Mouse (Mus musculus): ENCODE measurements at regions not wholly inside any gene's neighbourhood (a gene's known extent, or its start where the extent isn't known, plus 50 kb on each side); places are given as distances from the start of the nearest gene placed in this dataset.

- DNase-seq (ENCODE audit: low spot score in 2 of 2), result no peak
Measured at GRCm38 (mm10) chr2:34042336-34042735, 154.6 kb upstream of the Mvb12b start.

GRCm38 (mm10) chr2:34038982-34039381, 151.2 kb upstream of the Mvb12b start:
- no peak for DNase-seq (ENCODE audit: low spot score in 2 of 2)

GRCm38 (mm10) chr2:34033212-34033611, 145.5 kb upstream of the Mvb12b start:
- DNase-seq (ENCODE audit: low spot score in 2 of 2), result no peak

GRCm38 (mm10) chr2:34031421-34031820, 143.7 kb upstream of the Mvb12b start:
- DNase-seq (ENCODE audit: low spot score in 2 of 2), result no peak

- no peak for DNase-seq (ENCODE audit: low spot score in 2 of 2)
Measured at GRCm38 (mm10) chr2:34031001-34031412, 143.3 kb upstream of the Mvb12b start.

GRCm38 (mm10) chr2:34027445-34027844, 139.7 kb upstream of the Mvb12b start:
- DNase-seq (ENCODE audit: low spot score in 2 of 2), result no peak

GRCm38 (mm10) chr2:34026566-34027360, 139.0 kb upstream of the Mvb12b start:
- DNase-seq (ENCODE audit: low spot score in 2 of 2), result no peak

GRCm38 (mm10) chr2:34025715-34026360, 138.1 kb upstream of the Mvb12b start:
- no peak for DNase-seq (ENCODE audit: low spot score in 2 of 2)

- no peak for DNase-seq (ENCODE audit: low spot score in 2 of 2)
Measured at GRCm38 (mm10) chr2:34017142-34017453, 129.4 kb upstream of the Mvb12b start.

GRCm38 (mm10) chr2:34016350-34017141, 128.8 kb upstream of the Mvb12b start:
- DNase-seq (ENCODE audit: low spot score in 2 of 2), result no peak

GRCm38 (mm10) chr2:34015640-34015995, 127.9 kb upstream of the Mvb12b start:
- no peak for DNase-seq (ENCODE audit: low spot score in 2 of 2)

- no peak for DNase-seq (ENCODE audit: low spot score in 2 of 2)
Measured at GRCm38 (mm10) chr2:34014868-34015639, 127.3 kb upstream of the Mvb12b start.

- DNase-seq (ENCODE audit: low spot score in 2 of 2), result no peak
Measured at GRCm38 (mm10) chr2:34010166-34010565, 122.4 kb upstream of the Mvb12b start.

GRCm38 (mm10) chr2:34007916-34008315, 120.2 kb upstream of the Mvb12b start:
- no peak for DNase-seq (ENCODE audit: low spot score in 2 of 2)

GRCm38 (mm10) chr2:33997106-33997505, 109.4 kb upstream of the Mvb12b start:
- no peak for DNase-seq (ENCODE audit: low spot score in 2 of 2)

- no peak for DNase-seq (ENCODE audit: low spot score in 2 of 2)
Measured at GRCm38 (mm10) chr2:33996331-33996730, 108.6 kb upstream of the Mvb12b start.

- no peak for DNase-seq (ENCODE audit: low spot score in 2 of 2)
Measured at GRCm38 (mm10) chr2:33991299-33991698, 103.6 kb upstream of the Mvb12b start.

GRCm38 (mm10) chr2:33990711-33991110, 103.0 kb upstream of the Mvb12b start:
- no peak for DNase-seq (ENCODE audit: low spot score in 2 of 2)

GRCm38 (mm10) chr2:33989555-33990370, 102.0 kb upstream of the Mvb12b start:
- DNase-seq (ENCODE audit: low spot score in 2 of 2), result no peak

- no peak for DNase-seq (ENCODE audit: low spot score in 2 of 2)
Measured at GRCm38 (mm10) chr2:33986420-33986819, 98.7 kb upstream of the Mvb12b start.

- no peak for DNase-seq (ENCODE audit: low spot score in 2 of 2)
Measured at GRCm38 (mm10) chr2:33985316-33985715, 97.6 kb upstream of the Mvb12b start.

Measured in spleen, postnatal 36 days (tissue).